8 mouse cellular contexts compared by ENCODE assay signal in genomic region chr15:59783782-59784555, GRCm38 (mm10).
DNase-seq lines count a peak whose midpoint lies in the region; ATAC-seq lines count a peak whose summit lies in the region.

No protein-coding gene starts in this region.

- no peaks in the 10 kb centered on the region for H3K9me3 ChIP-seq in embryonic facial prominence, embryonic 11.5 days (replicated peaks; ENCODE audit: control insufficient read depth, low read length)
- H3K9me3 ChIP-seq in heart, embryonic 15.5 days (replicated peaks) = no peaks in the 10 kb centered on the region

- no peak; the same call in 1 of the 2 replicates for ATAC-seq in embryonic facial prominence, embryonic 11.5 days (replicated peaks; ENCODE audit: insufficient number of reproducible peaks, low FRiP score, low TSS enrichment, low read depth)
- no peak for ATAC-seq in heart, embryonic 15.5 days (replicated peaks; ENCODE audit: insufficient number of reproducible peaks, insufficient read depth, low FRiP score, low read depth)
- no peak for ATAC-seq in erythroid progenitor cell, adult 5-6 weeks (replicated peaks; ENCODE audit: low FRiP score, poor library complexity, severe bottlenecking)

- no peak overlapping the region for H3K9ac ChIP-seq in embryonic facial prominence, embryonic 11.5 days (replicated peaks; ENCODE audit: low read length)
- H3K9ac ChIP-seq in heart, embryonic 15.5 days = no peak overlapping the region

- 6% methylated on average over 21 of the region's 22 CpGs for WGBS in embryonic facial prominence, embryonic 11.5 days
- 16% methylated on average over 22 of the region's 22 CpGs for WGBS in heart, embryonic 15.5 days
- WGBS in macrophage (ENCODE audit: missing documents) = 24% methylated on average over 22 of the region's 22 CpGs

- H3K27ac ChIP-seq in embryonic facial prominence, embryonic 11.5 days (replicated peaks; ENCODE audit: low read depth, low read length) = no peak overlapping the region
- no peak overlapping the region for H3K27ac ChIP-seq in heart, embryonic 15.5 days
- peak overlapping the region; percentile 41 for H3K27ac ChIP-seq in macrophage

- H3K4me3 ChIP-seq in embryonic facial prominence, embryonic 11.5 days (ENCODE audit: low read depth, low read length) = no peak overlapping the region
- no peak overlapping the region for H3K4me3 ChIP-seq in heart, embryonic 15.5 days
- H3K4me3 ChIP-seq in macrophage (ENCODE audit: inconsistent target) = no peak overlapping the region

- no peaks in the 10 kb centered on the region for H3K27me3 ChIP-seq in embryonic facial prominence, embryonic 11.5 days (ENCODE audit: control insufficient read depth, insufficient read depth, low read length)
- no peaks in the 10 kb centered on the region for H3K27me3 ChIP-seq in heart, embryonic 15.5 days

- H3K36me3 ChIP-seq in embryonic facial prominence, embryonic 11.5 days (replicated peaks; ENCODE audit: control insufficient read depth, insufficient read depth, low read depth, low read length) = no peaks in the 10 kb centered on the region
- H3K36me3 ChIP-seq in heart, embryonic 15.5 days = no peaks in the 10 kb centered on the region
- H3K36me3 ChIP-seq in macrophage (ENCODE audit: inconsistent target) = no peaks in the 10 kb centered on the region

- DNase-seq in adrenal gland, adult 2 months = peak; percentile 86
- DNase-seq in embryonic facial prominence, embryonic 11.5 days (ENCODE audit: low spot score) = peak; percentile 29
- peak; percentile 60 for DNase-seq in kidney, postnatal 14 days
- DNase-seq in urinary bladder, postnatal 14 days (ENCODE audit: low spot score) = peak; percentile 48
- no peak for DNase-seq in cerebellum, adult 11 months

- H3K4me2 ChIP-seq in embryonic facial prominence, embryonic 11.5 days (ENCODE audit: low read depth, low read length) = peak overlapping the region; percentile 7
- H3K4me2 ChIP-seq in heart, embryonic 15.5 days = peak overlapping the region; percentile 31

- H3K4me1 ChIP-seq in embryonic facial prominence, embryonic 11.5 days (ENCODE audit: control insufficient read depth, insufficient read depth, low read length) = peaks cover 7% of the 10 kb centered on the region
- H3K4me1 ChIP-seq in heart, embryonic 15.5 days (replicated peaks) = peaks cover 16% of the 10 kb centered on the region

- no peaks in the 10 kb centered on the region for H3K79me2 ChIP-seq in macrophage (ENCODE audit: inconsistent target)
